Mouse (Mus musculus) lung, embryonic 15.5 days (tissue): ENCODE data around the gene Tmem168. TPM values are rescaled to one million over a fixed set of nuclear protein-coding genes. Genes with fewer than 3 reads are reported as not detected.

ENCODE experiments used
- ATAC-seq: fragments of 200-750 bp; cut with Nextera tagmentation; 2 replicates; pipeline ENCODE4 v1.8.0; 2017; ENCODE audit warnings: moderate number of reproducible peaks, borderline replicate concordance; ENCODE audit not compliant: low FRiP score, low TSS enrichment; ENCODE audit errors: extremely low read depth
- H3K27ac ChIP-seq: fragments of 300-500 bp; sonication (generic); 2 replicates; pipeline ENCODE4 v1.5.1; 2015; ENCODE audit warnings: moderate library complexity, mild to moderate bottlenecking, inconsistent platforms
- H3K27me3 ChIP-seq: fragments of 300-500 bp; sonication (generic); 2 replicates; pipeline ENCODE4 v1.6.1; 2015; ENCODE audit warnings: inconsistent platforms
- H3K36me3 ChIP-seq: fragments of 300-500 bp; sonication (generic); 2 replicates; pipeline ENCODE4 v1.6.1; 2015; ENCODE audit warnings: inconsistent platforms
- H3K4me1 ChIP-seq: fragments of 300-500 bp; sonication (generic); 2 replicates; pipeline ENCODE4 v1.6.1; 2015; ENCODE audit warnings: inconsistent platforms
- H3K4me2 ChIP-seq: fragments of 300-500 bp; sonication (generic); 2 replicates; pipeline ENCODE4 v1.6.1; 2015; ENCODE audit warnings: inconsistent platforms, mild to moderate bottlenecking, moderate library complexity
- H3K4me3 ChIP-seq: fragments of 300-500 bp; sonication (generic); 2 replicates; pipeline ENCODE4 v1.5.1; 2015; ENCODE audit warnings: mild to moderate bottlenecking, inconsistent platforms
- H3K9ac ChIP-seq: fragments of 300-500 bp; sonication (generic); 2 replicates; pipeline ENCODE4 v1.6.1; 2015; ENCODE audit warnings: inconsistent platforms
- H3K9me3 ChIP-seq: fragments of 300-500 bp; sonication (generic); 2 replicates; pipeline ENCODE4 v1.6.1; 2016; ENCODE audit warnings: inconsistent platforms
- WGBS: fragments of 180-500 bp; shearing (Covaris S2); methylation state at CpG from one replicate; pipeline ENCODE4 v1.1.7; 2015; 5-methylcytosine and 5-hydroxymethylcytosine counted together
- polyA plus RNA-seq: library from polyadenylated mRNA; unstranded; fragments of >200 nt; fragmentation: Nextera tagmentation; extraction: Ambion mirVana; gene quantifications from 2 replicates; pipeline ENCODE4 v1.2.1, GENCODE M21; 2015

Tmem168 gene
- polyA plus RNA-seq, 1 experiment from 2014 or later, result 47.2 TPM

DNA sequence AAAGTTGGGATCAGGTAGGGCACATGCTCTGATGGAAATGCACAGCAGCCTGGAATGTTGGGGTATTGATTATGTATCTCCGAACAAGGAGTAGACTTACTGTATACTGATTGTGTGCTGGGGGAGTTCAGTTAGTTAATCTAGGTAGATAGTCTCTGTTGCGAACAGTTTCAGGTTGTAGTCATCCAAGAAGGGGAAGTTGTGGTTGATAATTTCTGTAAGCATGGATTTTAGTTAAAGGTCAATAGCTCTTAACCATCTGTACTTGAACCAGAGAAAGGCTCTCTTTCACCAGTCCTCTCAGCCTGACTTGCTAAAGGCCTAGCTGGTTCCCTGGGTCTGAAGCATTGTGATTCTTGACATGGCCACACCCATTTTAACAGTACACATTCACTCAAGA, 3.0 kb upstream of the Tmem168 start:
- ATAC-seq, result no peak
- H3K4me3 ChIP-seq, result no peak overlapping the region
- 83% methylated on average over 2 of the region's 2 CpGs for WGBS
- peaks cover 16% of the 10 kb centered on the region for H3K4me1 ChIP-seq
- H3K9me3 ChIP-seq, result no peaks in the 10 kb centered on the region
- no peaks in the 10 kb centered on the region for H3K36me3 ChIP-seq
- no peak overlapping the region for H3K4me2 ChIP-seq
- H3K27ac ChIP-seq, result no peak overlapping the region
- H3K27me3 ChIP-seq, result no peaks in the 10 kb centered on the region
- no peak overlapping the region for H3K9ac ChIP-seq

DNA sequence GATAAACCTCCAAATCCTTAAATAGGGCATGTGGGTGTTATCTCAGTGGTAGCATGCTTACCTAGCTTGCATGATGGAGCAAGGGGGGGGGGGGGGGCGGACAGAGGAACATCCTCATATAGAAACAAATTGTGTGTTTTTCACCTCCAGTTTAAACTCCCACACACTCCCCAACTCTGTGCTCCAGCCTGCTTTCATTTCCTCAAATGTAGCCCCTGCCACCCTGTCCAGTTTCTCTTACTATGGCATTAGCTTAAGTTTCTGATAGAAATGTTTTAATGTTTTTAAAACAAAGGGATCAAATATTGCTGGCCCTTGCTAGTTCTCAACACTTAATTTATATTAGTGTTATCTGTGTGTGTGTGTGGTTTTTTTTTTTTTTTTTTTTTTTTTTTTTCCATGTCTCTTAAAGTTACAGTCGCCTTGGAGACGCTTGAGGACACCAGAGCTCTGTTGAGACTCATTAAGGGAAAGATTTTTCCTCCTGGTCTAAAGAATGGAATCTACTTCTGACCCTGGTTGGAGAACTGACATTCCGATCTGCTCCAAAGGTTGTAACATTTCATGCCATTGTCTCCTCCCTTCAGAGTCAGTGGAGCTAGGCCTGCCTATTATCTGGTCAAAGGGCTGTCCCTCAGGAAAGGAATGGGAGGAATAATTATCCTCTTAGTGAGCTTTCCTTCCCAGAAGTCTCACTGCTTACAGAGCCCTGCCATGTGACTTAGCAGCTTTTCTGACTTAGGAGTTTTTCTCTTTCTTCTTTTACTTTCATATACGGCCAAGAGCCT, 1.6 kb upstream of the Tmem168 start:
- H3K27ac ChIP-seq, result no peak overlapping the region
- no peaks in the 10 kb centered on the region for H3K36me3 ChIP-seq
- no peaks in the 10 kb centered on the region for H3K9me3 ChIP-seq
- H3K4me2 ChIP-seq, result no peak overlapping the region
- no peak overlapping the region for H3K4me3 ChIP-seq
- H3K9ac ChIP-seq, result no peak overlapping the region
- peaks cover 16% of the 10 kb centered on the region for H3K4me1 ChIP-seq
- no peak for ATAC-seq
- 63% methylated on average over 5 of the region's 5 CpGs for WGBS
- H3K27me3 ChIP-seq, result no peaks in the 10 kb centered on the region

DNA sequence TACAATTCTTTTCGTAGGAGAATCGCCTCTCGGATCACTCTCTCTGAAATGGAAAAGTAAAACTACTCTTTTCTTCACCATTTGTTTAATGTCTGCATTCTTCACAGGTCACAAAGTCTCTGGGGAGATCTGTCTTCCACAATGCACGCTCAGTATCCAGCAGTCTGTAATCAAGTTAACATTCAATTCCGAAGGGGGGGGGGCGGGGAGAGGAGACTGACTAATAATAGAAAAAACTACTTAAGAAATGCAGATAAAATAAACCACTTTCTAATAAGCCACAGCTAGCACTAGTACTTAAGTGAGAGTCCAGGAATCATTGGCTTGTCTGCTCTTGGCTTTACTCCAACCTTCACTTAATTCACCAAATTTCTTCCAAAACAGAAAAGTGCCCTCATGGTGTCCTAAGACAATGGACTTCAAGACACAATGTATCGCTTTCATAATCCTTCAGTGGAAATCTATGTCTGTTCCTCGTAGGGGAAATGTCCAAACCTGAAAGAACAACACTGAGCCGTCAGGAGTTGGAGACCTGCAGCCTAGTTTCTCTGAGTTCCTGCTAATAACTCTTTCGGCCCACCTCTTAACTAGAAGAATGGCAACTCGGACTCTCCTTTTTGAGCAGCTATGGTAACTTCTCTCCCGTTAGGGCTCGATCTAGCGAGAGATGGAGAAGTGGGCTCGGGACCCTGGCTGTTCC, 829 bp downstream of the Tmem168 start:
- Histone ChIP-seq H3K4me1 (peaks cover 16% of the 10 kb centered on the region), H3K36me3 (peaks cover 7% of the 10 kb centered on the region; the same call in 1 of the 2 replicates), H3K4me2 (peak overlapping the region; percentile 80), H3K4me3 (peak overlapping the region; percentile 87), H3K27ac (peak overlapping the region; percentile 96), H3K9ac (peak overlapping the region; percentile 95), H3K27me3 (no peaks in the 10 kb centered on the region), H3K9me3 (no peaks in the 10 kb centered on the region)
- WGBS, result 7% methylated on average over 15 of the region's 15 CpGs
- no peak for ATAC-seq

DNA sequence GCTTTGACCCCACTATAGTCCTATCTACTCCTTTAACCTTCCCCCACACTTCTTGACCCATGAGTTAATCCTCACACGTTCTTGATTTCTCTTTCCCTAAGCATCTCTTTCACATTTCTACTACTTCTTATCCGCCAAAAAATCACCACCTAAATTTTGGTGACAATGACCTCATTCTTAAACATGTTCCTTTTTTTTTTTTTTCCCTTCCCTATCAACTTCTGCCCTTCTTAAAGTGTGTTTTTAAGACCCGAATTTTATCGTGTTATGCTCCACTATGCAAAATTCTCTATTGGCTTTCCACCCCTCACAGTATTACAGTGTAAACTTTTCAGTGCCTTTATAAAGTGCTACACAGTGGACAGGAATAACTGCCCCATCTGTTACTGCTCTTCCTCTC, 1.5 kb downstream of the Tmem168 start:
- 59% methylated on average over 4 of the region's 4 CpGs for WGBS
- no peak for ATAC-seq
- H3K4me2 ChIP-seq, result peak overlapping the region; percentile 80
- H3K4me3 ChIP-seq, result peak overlapping the region; percentile 87
- no peaks in the 10 kb centered on the region for H3K9me3 ChIP-seq
- H3K27ac ChIP-seq, result peak overlapping the region; percentile 96; the same call in 1 of the 2 replicates
- H3K4me1 ChIP-seq, result peaks cover 23% of the 10 kb centered on the region
- H3K27me3 ChIP-seq, result no peaks in the 10 kb centered on the region
- peak overlapping the region; percentile 95; the same call in 1 of the 2 replicates for H3K9ac ChIP-seq
- H3K36me3 ChIP-seq, result peaks cover 7% of the 10 kb centered on the region; the same call in 1 of the 2 replicates

DNA sequence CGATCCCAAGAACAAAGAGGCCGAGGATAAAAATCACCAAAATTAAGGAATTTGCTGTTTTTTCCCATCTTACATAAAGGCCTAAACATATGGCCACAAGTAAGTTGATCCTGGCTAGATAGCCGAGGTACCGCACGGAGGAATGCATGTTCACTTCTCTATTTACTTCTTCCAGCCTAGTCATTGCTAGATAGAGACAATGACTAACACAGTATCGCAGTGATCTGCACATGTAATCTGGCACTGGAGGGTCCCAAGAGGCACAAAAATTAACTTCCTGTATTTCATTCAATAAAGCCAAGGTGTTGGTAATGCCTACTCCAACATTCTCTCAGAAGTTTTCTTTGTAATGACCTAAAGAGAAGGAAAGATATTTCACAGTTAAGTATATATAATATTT, 4.8 kb downstream of the Tmem168 start:
- ATAC-seq, result no peak
- Histone ChIP-seq H3K4me2 (no peak overlapping the region), H3K27ac (no peak overlapping the region), H3K9ac (no peak overlapping the region), H3K27me3 (no peaks in the 10 kb centered on the region), H3K9me3 (no peaks in the 10 kb centered on the region), H3K4me3 (no peak overlapping the region), H3K4me1 (peaks cover 21% of the 10 kb centered on the region), H3K36me3 (peaks cover 7% of the 10 kb centered on the region; the same call in 1 of the 2 replicates)
- WGBS, result 91% methylated on average over 6 of the region's 6 CpGs

DNA sequence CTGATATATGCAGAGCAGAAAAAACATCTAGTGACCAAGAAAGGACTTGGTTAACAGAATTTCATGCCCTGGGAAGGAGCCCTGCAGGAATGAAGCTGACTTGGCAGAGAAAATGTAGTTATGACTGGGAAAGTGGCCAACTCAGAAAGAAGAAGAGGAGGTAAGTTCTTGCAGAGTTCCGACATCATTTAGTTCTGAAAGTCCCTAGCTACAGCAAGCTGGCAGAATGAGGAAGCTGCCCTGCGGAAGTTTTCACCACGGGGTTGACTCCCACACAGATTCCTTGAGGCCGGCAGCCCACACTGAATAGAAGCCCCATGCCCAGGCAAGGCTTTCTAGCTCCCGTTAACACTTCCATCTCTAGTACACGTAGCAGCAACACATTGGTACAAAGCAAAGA, 6.3 kb downstream of the Tmem168 start:
- Histone ChIP-seq H3K4me2 (0 out of 2 replicates have a peak overlapping the region, but pooled peaks have one; percentile 17), H3K9me3 (no peaks in the 10 kb centered on the region), H3K27me3 (no peaks in the 10 kb centered on the region), H3K4me1 (peaks cover 14% of the 10 kb centered on the region), H3K27ac (0 out of 2 replicates have a peak overlapping the region, but pooled peaks have one; percentile 29), H3K4me3 (no peak overlapping the region), H3K36me3 (peaks cover 7% of the 10 kb centered on the region; the same call in 1 of the 2 replicates), H3K9ac (no peak overlapping the region)
- ATAC-seq, result no peak
- 59% methylated on average over 6 of the region's 6 CpGs for WGBS

DNA sequence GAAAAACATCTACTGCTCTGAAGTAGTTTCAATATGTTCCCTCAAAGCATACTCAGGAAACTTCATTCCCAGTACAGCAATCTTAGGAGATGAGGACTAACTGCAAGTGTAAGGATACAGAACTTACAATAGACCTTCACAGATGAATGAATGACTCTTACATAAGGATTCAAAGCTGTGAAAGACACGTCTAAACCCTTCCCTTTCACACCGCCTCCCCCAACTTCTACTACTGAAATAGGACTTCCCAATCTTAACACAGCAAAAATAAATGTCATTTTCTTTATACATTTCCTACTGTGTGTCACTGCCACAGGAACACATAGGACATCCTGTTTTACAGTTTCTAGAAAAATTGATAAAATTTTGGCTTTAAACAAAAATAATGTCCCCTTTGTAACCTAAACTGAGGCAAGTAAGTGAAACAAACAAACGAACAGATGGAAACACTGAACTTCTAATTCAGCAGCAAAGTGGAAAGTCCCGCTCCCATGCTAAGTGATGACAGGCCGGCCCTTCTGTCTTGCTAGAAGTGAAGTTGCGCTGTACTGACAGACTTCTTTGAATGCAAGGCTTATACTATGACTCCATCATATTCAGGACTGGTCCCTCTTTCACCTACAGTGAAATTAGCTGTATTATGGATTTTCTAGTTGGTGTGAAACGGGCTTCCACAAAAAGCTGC, 9.5 kb downstream of the Tmem168 start:
- WGBS, result 81% methylated on average over 7 of the region's 7 CpGs
- Histone ChIP-seq H3K4me2 (no peak overlapping the region), H3K4me1 (peaks cover 9% of the 10 kb centered on the region), H3K27ac (no peak overlapping the region), H3K9ac (no peak overlapping the region), H3K9me3 (no peaks in the 10 kb centered on the region), H3K27me3 (no peaks in the 10 kb centered on the region), H3K36me3 (peaks cover 18% of the 10 kb centered on the region), H3K4me3 (no peak overlapping the region)
- no peak for ATAC-seq

DNA sequence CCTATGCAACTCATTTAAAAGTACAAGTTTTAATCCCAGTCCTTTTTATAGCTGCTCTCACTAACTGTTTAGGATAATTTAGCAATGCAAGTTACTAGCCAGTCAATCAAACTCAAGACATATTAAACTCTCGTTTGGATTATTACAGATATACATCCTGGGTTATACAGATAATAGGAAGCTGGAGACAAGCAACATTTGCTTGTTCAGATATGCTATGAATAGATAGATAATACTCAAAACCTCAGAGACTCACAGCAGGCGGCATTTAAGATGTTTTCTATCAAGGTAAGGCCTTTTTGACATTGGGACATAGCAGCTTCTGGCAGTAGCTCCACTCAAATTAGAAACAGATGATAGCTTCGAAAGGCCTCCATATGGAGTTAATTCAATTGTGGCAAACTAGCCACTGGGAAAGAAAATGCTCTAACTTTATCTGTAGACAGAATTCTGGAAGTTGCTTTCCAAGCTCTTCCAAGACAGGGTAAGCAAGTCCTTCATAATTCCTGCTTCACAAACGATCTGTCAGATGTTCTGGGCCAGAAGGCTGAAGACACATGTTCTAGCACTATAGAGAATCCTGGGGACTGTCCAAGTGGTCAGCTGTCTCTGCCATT, 15.1 kb downstream of the Tmem168 start:
- peaks cover 30% of the 10 kb centered on the region for H3K36me3 ChIP-seq
- 71% methylated on average over 4 of the region's 4 CpGs for WGBS
- no peaks in the 10 kb centered on the region for H3K4me1 ChIP-seq
- no peak overlapping the region for H3K4me2 ChIP-seq
- no peak overlapping the region for H3K27ac ChIP-seq
- no peaks in the 10 kb centered on the region for H3K27me3 ChIP-seq
- H3K9ac ChIP-seq, result no peak overlapping the region
- no peak for ATAC-seq
- no peak overlapping the region for H3K4me3 ChIP-seq
- H3K9me3 ChIP-seq, result no peaks in the 10 kb centered on the region

DNA sequence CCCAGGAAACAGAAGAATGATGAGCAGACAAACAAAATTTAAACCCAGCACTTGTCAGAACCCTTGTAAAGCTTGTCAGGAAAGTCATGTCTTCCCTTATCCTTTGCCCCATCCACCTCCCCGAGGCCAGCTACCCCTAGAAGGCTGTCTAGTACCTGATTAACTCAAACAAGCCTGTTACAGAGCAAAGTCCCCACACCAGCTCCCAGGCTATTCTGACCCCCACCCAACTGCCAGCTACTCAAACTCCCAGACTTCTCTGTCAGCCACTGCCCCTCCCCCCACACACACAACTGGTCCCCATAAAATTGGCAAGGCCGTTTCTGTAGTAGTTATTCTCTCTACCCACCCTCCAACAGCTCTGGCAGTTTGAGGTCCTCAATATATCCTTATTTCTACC, 21.3 kb downstream of the Tmem168 start:
- no peaks in the 10 kb centered on the region for H3K9me3 ChIP-seq
- no peak overlapping the region for H3K27ac ChIP-seq
- H3K4me3 ChIP-seq, result no peak overlapping the region
- WGBS, result 33% methylated on average over 2 of the region's 2 CpGs
- no peak overlapping the region for H3K9ac ChIP-seq
- H3K4me1 ChIP-seq, result no peaks in the 10 kb centered on the region
- no peak overlapping the region for H3K4me2 ChIP-seq
- ATAC-seq, result no peak
- H3K27me3 ChIP-seq, result no peaks in the 10 kb centered on the region
- peaks cover 22% of the 10 kb centered on the region for H3K36me3 ChIP-seq

DNA sequence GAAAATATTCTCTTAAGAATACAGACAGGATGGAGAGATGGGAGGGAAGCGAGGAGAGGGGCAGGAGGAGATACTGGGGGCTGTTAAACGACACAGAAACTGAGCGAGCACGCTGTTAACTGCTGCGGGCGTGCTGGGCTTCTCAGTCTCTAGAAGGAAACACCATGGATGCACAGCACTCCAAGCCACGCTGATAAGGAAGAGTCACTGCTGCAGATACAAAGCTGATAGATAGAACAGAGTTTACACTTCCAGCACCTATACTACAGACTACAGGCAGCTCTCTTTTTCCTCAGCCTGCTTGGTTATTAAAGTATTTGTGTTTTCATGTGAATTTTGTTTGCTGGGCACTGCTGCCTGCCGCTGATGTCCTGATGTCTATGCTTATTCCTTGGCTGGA, 21.7 kb downstream of the Tmem168 start:
- no peak for ATAC-seq
- no peak overlapping the region for H3K9ac ChIP-seq
- H3K27ac ChIP-seq, result no peak overlapping the region
- no peak overlapping the region for H3K4me3 ChIP-seq
- H3K27me3 ChIP-seq, result no peaks in the 10 kb centered on the region
- no peak overlapping the region for H3K4me2 ChIP-seq
- no peaks in the 10 kb centered on the region for H3K4me1 ChIP-seq
- H3K36me3 ChIP-seq, result peaks cover 22% of the 10 kb centered on the region
- H3K9me3 ChIP-seq, result no peaks in the 10 kb centered on the region
- 75% methylated on average over 8 of the region's 8 CpGs for WGBS

DNA sequence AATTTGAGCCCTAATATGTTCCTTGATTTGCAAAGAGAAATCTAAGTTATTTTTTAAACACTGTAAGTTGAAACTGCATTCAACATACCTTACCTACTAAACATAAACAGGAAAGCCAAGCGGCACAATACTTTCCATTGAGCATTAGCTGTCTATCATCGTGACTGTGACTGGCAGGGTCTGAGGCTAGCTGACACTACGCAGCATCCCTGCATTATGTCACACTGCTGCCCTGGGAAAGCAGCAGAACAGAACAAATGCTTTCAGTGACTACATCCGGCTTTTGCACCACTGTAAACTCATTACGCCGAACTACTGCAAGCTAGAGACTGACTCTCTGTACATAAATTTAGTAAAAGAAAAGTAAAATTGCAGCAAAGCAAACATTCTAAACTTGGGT, 23.1 kb downstream of the Tmem168 start:
- H3K9me3 ChIP-seq, result no peaks in the 10 kb centered on the region
- no peak overlapping the region for H3K27ac ChIP-seq
- peaks cover 24% of the 10 kb centered on the region for H3K36me3 ChIP-seq
- WGBS, result 83% methylated on average over 6 of the region's 6 CpGs
- ATAC-seq, result no peak
- no peaks in the 10 kb centered on the region for H3K27me3 ChIP-seq
- H3K4me2 ChIP-seq, result no peak overlapping the region
- H3K4me1 ChIP-seq, result no peaks in the 10 kb centered on the region
- no peak overlapping the region for H3K4me3 ChIP-seq
- no peak overlapping the region for H3K9ac ChIP-seq
